Mouse (Mus musculus): ENCODE data around the gene Mucl3.

DNA sequence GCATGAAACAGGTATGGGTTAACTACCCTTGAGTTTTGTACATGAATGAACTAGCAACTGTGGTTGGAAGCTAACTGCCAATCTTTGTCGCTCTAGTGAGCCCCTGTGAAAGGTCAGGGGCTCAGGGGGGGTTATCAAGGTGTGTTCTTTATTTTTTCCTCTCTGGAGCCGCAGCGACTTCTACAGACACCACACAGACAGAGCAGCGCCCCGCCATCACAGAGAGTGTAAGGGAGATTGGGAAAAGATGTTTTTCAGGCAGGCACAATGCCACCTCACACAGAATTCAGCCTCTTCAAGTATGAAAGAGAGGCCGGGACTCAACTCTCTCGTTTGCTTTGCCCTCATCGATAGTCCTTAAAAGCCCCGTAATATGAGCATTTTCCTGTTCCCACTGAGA lies 51.4 kb downstream of the Mucl3 start:
- TF ChIP-seq EP300 (IDR thresholded peaks at IDR 0.05; ENCODE audit: low read depth) (no peak), CTCF (IDR thresholded peaks at IDR 0.05; ENCODE audit: low read depth) (no peak)
